Mouse (Mus musculus) spleen, postnatal 4 days (tissue): ENCODE data around the gene Kctd14.

Experiments used
- DNase-seq, 2 experiments: peaks; one replicate each; pipeline ENCODE4 v3.0.0; 2022; ENCODE audit warnings: low spot score in 2 of 2

Gene Kctd14

DNA sequence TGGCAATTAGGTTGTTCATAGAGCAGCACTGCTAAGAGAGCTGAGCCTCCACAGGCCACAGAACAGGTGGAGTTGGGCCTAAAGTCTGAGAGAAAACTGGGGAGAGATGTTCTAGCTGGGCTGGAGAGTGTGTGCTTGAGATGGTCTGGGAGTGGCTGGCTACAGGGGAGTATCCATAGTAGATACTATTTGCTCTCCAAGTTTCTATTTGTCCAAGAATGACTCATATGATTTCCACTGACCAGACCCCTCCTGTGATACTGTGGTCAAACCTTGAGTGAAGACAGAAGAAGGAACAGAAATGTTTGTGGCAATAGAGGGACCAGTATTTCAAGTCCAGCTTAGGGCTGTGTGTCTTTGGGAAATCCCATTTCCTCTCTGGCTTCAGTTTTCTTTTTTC, 12.1 kb upstream of the Kctd14 start:
- DNase-seq, result no peak

DNA sequence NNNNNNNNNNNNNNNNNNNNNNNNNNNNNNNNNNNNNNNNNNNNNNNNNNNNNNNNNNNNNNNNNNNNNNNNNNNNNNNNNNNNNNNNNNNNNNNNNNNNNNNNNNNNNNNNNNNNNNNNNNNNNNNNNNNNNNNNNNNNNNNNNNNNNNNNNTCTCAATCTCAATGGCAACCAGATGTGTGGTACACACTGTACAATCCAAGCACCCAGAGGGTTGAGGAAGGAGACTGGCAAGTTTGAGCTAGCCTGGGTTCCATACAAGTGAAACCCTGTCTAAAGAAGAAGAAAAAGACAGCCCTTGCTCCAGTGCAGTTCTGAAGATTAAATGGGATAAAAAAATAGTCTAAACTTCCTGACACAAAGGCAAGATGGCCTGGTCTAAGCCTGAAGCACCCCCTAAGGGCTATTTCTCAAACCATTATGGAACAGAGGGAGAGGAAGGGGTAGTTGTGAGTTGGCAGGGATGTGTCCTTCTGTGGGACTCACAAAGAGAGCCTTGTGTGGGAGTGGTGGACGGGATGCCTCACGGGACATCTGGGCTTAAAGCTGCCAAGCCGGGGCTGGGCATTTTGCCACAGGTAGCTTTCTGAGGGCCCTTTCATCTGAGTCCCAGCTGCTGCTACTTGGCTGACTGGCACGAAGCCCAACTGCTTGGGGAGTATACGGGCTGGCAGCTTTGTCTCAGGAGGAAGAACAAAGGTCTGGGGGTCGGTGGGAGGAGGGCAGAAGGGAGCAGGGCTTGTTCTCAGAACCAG, 4.8 kb upstream of the Kctd14 start:
- DNase-seq, result no peak

DNA sequence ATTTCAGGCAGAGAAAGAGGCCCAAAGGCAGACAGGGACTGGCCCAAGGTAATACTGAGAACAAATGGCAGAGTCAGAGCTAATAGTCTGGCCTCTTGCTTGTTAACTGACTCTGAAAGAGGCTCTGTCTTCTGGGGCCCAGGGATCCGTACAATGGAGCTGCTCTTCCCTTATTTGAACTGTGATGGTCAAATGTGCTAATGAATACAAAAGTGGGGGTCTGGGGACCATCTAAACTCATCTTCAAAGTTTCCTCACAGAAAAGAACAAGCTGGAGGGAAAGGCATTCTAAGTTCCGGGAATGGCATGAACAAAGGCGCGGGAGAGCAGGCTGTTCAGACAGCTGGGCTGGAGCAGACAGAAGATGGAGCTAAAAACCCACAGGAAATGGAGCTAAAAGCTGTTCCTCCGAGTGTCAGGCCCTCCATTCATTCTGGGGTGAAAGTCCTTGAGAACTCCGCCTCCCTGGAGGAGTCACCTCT, 4.0 kb upstream of the Kctd14 start:
- DNase-seq, result no peak

GRCm38 (mm10) chr7:97452196-97452595, 1.1 kb downstream of the Kctd14 start:
- DNase-seq, result no peak

DNA sequence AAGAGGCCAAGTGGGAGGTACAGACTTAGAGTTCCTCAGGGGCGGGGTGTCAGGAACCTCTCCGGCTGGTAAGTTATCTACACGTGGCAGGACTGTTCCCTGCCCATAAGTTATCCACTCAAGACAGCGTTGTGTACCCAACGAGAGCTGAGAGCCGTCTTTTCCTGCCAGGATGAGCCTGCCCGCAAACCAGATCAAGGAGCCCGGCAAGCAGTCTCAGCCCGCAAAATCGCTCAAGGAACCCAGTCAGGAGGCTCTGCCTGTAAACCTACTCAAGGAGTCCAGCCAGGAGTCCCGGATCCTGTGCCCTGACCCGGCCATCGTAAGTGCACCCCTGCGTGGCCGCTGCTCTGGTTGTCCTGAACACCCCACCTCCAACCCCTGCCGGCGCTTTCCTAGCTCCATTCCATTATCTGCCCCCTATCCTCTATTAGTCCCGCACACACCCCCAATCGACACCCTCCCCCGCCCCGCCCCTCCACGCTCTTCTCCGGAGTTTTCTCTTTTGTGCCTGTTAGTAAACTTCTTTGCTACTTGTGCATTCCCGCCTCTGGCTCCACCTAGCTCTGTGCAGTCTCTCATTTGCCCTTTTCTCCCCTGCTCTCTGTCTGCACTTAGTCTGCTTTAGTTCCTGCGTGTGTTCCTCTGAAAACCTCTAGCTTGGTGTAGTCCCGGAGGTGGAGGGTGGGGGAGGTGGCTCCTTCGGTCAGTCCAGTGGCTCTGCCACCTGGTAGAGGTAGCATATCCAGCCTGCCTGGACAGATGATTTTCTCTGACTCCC, 2.2 kb downstream of the Kctd14 start:
- peak; percentile 76 to 84 for DNase-seq

DNA sequence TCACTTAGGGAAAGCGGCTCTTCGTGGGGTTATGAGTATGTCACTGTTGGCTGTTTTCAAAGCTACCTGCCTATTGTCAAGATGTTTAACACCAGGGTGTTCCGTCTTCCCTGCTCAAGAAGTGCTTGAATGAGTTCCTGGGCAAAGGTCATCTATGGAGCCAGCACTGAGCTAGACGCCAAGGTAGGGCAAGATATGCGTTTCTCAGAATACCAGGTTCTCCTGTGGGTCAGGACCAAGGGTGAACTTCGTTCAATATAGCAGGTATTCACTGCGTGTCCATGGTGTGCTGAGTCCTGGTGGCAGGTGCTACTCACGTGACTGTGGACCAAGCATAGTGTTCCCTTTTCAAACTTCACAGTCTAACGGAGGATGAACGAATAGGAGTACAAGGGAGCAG, 3.7 kb downstream of the Kctd14 start:
- DNase-seq, result no peak

GRCm38 (mm10) chr7:97455577-97455976, 4.5 kb downstream of the Kctd14 start:
- DNase-seq, result no peak

DNA sequence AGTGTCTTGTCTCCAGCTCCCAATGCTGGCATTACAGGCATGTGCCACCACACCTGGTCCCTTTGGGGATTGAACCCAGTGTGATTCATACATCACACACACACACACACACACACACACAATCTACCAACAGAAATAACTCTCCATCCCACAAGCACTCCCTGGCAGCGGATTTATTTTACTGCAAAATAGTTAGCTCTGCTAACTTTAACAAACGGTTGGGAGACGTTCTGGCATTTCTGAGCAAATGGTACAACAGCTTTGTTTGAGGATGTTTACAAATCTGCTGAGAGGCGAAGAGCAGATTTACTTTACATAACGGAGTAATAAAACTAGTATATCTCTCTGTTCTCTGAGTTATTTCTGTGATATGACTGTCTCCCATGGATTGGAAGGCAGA, 21.9 kb downstream of the Kctd14 start:
- DNase-seq, result no peak

DNA sequence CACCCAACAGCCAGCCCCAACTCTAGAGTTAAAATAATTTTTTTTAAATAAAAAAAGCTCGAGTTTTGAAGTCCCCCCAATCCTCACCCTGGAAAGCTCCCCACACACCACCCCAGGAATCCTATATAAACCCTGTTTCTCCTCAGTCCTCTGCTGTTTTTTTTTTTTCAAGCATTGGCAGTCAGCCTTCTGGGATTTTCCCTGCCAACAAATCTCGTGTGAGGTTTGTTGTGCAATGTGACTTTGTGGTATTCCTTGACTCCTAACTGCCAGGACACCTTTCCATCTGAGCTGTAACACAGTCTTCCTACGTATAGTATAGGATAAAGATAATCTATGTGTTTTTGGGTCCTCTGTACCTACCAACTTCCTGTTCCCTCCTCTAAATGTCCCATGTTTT, 28.2 kb downstream of the Kctd14 start:
- no peak for DNase-seq

DNA sequence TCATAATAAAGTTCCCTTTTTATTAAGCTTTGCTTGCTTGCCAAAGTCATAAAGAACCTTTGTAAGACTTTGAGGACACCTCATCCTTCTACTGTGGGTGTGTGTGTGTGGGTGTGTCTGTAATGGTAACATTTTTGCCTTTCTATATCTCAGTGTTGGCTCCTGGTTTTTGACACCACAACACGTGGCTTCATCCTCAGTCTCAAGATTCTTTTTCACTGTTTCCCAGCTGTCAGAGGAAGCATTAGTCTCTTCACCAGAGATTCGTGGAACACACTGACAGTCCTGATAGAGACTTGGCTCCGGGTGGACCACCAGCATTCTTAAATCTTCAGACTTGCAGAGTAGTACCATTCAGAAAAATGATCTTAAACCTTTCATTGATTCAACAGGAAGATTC, 29.2 kb downstream of the Kctd14 start:
- DNase-seq, result no peak

DNA sequence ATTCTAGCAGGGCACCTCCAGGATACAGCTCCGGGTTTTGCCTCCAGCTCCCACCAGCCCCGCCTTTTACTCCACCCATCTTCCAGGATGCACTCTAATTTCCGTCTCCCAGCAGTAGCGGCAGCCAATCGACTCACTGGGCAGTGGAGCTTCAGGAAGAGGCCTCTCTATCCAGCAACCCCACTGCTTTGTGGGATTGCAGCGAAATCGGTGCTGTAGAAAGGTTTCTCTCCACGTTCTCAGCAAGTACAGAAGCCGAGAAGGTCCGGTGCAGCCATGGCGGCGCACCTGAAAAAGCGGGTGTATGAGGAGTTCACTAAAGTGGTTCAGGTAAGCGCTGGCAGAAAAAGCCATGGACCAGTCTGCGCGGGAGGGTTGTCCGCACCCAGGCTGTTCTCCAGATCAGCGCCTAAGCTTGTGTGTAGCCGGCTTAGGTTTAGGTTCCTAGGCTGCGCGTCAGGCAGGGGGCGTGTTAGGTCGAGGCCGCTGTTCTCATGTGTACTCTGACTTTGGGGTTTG, 29.8 kb downstream of the Kctd14 start, which contains the start of gene Ints4:
TSS of gene Ints4 (plus strand) at position 136 of the 519 bp plus-strand sequence.
- DNase-seq, result peak; percentile 87 to 89

- DNase-seq, result no peak
Measured at GRCm38 (mm10) chr7:97483378-97483777, 32.3 kb downstream of the Kctd14 start.

DNA sequence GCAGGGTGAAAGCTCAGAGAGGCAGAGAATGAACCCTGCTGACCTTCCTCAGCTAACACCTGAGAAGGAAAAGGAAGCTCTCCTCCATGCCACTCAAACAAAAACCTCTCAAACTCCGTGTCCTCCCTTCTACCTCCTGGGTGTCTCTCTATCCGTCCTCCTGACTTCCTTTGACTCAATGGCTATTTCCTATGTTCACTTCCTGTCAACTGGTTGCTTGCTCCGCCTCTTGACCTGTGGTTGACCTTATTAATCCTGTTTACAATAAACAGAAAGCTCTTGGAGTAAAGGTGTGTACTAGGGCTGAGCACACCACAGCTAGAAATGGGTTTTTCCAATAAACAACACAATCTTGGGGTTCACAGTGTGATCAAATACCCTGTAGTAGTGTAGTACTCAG, 40.0 kb downstream of the Kctd14 start:
- no peak for DNase-seq

GRCm38 (mm10) chr7:97492420-97492819, 41.3 kb downstream of the Kctd14 start:
- no peak for DNase-seq

GRCm38 (mm10) chr7:97495052-97495451, 43.9 kb downstream of the Kctd14 start:
- DNase-seq, result no peak

DNA sequence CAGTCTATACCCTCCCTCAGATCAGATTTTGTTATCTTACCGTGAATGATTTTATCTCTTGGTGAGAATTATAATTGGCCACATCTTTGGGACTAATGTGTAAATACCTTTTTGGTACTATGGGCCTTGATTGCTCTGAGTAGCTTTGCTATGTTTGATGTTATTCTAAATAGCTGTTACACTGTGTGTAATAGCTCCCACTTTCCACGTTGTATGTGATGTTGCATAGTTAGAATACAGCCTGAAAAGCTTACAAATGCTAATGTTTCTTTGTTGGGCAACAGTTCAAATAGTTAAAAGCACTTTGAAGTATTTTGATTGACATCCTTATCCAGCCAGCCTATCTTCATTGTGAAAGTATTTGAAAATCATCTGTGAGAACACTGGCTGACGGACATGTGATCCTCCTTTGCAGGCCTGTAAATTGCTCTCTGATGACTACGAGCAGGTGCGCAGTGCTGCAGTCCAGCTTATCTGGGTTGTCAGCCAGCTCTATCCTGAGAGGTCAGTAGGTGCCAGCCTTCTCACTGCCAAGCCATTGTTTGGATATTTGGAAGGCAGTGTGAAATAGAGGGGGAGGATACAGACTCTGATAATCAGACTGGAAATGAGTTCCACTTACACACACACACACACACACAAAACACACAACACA, 49.6 kb downstream of the Kctd14 start:
- no peak for DNase-seq
